Mouse (Mus musculus) T-helper 2 cell (primary cell): Measurements from ENCODE around the gene Unc5a.

Experiments used
- in situ Hi-C: fragments of 300-600 bp; cut with MboI, MseI; formaldehyde crosslinking; loops from one replicate; pipeline ENCODE4 v1.15.1; 2025; ENCODE audit warnings: high pct_unique_total_duplicates

The Unc5a gene

GRCm38 (mm10) chr13:54955695-54956471, 6.7 kb downstream of the Unc5a start:
- in situ Hi-C loops, result no loop called here

GRCm38 (mm10) chr13:54957281-54957680, 8.1 kb downstream of the Unc5a start:
- in situ Hi-C loops, result no loop called here

- in situ Hi-C loops, result no loop called here
Observed at GRCm38 (mm10) chr13:54959059-54959701, 10.0 kb downstream of the Unc5a start.

GRCm38 (mm10) chr13:54959842-54960241, 10.6 kb downstream of the Unc5a start:
- in situ Hi-C loops, result no loop called here

- in situ Hi-C loops, result no loop called here
Observed at GRCm38 (mm10) chr13:54960491-54960890, 11.3 kb downstream of the Unc5a start.

- in situ Hi-C loops, result no loop called here
Observed at GRCm38 (mm10) chr13:54965256-54965655, 16.0 kb downstream of the Unc5a start.

GRCm38 (mm10) chr13:54967501-54967900, 18.3 kb downstream of the Unc5a start:
- in situ Hi-C loops, result no loop called here

- in situ Hi-C loops, result no loop called here
Observed at GRCm38 (mm10) chr13:54968636-54969035, 19.4 kb downstream of the Unc5a start.

- in situ Hi-C loops, result no loop called here
Observed at GRCm38 (mm10) chr13:54969513-54969912, 20.3 kb downstream of the Unc5a start.

GRCm38 (mm10) chr13:54970521-54971247, 21.5 kb downstream of the Unc5a start:
- in situ Hi-C loops, result loop anchor here (5.0 kb wide), 1 partner anchor 38 kb away; no protein-coding TSS in a partner anchor

GRCm38 (mm10) chr13:54975546-54975945, 26.3 kb downstream of the Unc5a start:
- in situ Hi-C loops, result no loop called here

GRCm38 (mm10) chr13:54978804-54979203, 29.6 kb downstream of the Unc5a start:
- in situ Hi-C loops, result no loop called here

GRCm38 (mm10) chr13:54980957-54981356, 31.7 kb downstream of the Unc5a start:
- in situ Hi-C loops, result no loop called here

GRCm38 (mm10) chr13:54983001-54983400, 33.8 kb downstream of the Unc5a start:
- in situ Hi-C loops, result no loop called here

- in situ Hi-C loops, result no loop called here
Observed at GRCm38 (mm10) chr13:54983614-54984013, 34.4 kb downstream of the Unc5a start.

GRCm38 (mm10) chr13:54987405-54987804, 38.2 kb downstream of the Unc5a start:
- in situ Hi-C loops, result no loop called here

- in situ Hi-C loops, result no loop called here
Observed at GRCm38 (mm10) chr13:54988181-54988760, 39.1 kb downstream of the Unc5a start.

- in situ Hi-C loops, result no loop called here
Observed at GRCm38 (mm10) chr13:54992215-54992614, 43.0 kb downstream of the Unc5a start.

- in situ Hi-C loops, result no loop called here
Observed at GRCm38 (mm10) chr13:54994576-54994975, 45.4 kb downstream of the Unc5a start.

GRCm38 (mm10) chr13:54995161-54995560, 46.0 kb downstream of the Unc5a start:
- in situ Hi-C loops, result no loop called here

- in situ Hi-C loops, result no loop called here
Observed at GRCm38 (mm10) chr13:54997568-54997967, 48.4 kb downstream of the Unc5a start.

GRCm38 (mm10) chr13:55000433-55000832, 51.2 kb downstream of the Unc5a start:
- in situ Hi-C loops, result no loop called here
